Mouse (Mus musculus) liver, postnatal 0 days (tissue): ENCODE measurements around the gene Cd6.

Source experiments
- CTCF ChIP-seq: sonication (generic); IDR thresholded peaks from 2 replicates; pipeline ENCODE4 v1.5.1; 2016; ENCODE audit warnings: antibody characterized with exemption, low read depth
- EP300 ChIP-seq: IDR thresholded peaks from 2 replicates; pipeline ENCODE4 v1.6.1; 2016; ENCODE audit warnings: antibody characterized with exemption, low read depth, mild to moderate bottlenecking

- TF ChIP-seq CTCF (no peak), EP300 (no peak)
These were observed 34.9 kb downstream of the Cd6 start for GRCm38 (mm10) chr19:10794916-10795315.
